Mouse (Mus musculus) ES-Bruce4 (cell line): ENCODE data around the gene Prdx4.
A peak's percentile ranks its signal among the peaks of the same experiment; 100 is the strongest.

Experiments used
- CTCF ChIP-seq: IDR thresholded peaks from one replicate; pipeline ENCODE4 v1.8.1; 2011; ENCODE audit warnings: low read depth, low read length
- POLR2A ChIP-seq: IDR thresholded peaks from one replicate; pipeline ENCODE4 v1.8.1; 2011; ENCODE audit warnings: low read length; ENCODE audit not compliant: insufficient read depth

DNA sequence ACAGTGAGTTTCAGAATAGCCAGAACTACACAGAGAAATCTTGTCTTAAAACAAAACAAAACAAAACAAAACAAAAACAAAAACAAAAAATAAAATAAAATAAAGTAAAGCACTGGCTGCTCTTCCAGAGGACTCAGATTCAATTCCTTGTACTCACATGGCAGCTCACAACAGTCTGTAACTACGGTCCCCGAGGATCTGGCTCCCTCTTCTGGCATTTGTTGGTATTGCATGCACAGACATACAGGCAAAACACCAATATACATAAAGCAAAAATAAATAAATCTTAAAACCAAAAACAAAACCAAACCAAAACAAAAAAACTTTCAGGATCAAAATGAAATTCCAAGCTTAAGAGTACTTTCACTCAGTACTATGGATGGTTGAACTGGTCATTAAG is 36.0 kb upstream of the Prdx4 start:
- TF ChIP-seq CTCF (peak; percentile 27), POLR2A (no peak)
